12 mouse cellular contexts compared by ENCODE assay signal in the genomic region with DNA sequence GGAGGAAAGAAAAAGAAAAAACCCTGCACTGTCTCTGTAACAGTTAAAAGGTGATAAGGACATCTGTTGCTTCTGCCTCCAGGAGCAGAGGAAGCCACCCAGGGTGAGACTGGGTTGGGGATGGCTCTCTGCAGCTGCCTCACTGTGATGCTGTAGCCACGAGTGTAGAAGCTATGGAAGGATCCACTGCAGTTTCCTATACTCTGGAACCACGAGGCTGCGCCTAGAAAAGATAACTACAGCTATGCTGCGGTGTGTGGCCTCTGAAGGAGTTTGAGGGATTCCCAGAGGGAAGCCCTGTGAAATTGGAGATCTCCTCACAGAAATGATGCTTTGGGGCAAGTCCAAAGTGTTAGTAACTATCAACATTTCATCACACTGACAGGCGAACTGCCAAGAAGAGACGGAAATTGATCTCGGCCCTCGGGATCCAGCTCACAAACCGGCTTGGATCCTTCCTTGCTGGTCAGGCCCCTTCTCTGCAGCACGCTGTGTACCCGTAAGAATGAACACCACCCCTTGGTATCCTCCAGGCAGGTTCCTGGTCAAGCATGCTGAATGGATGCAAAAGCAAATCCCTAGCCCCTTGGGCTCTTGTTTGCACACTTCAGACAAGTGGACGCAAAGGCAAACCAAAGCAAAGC.
DNase-seq lines count a peak whose midpoint lies in the region; ATAC-seq and TF ChIP-seq lines count a peak whose summit lies in the region.
"Had no signal": no experiment of that assay in that cellular context is flagged by ENCODE, and none has a peak within 500 bp of the region (broad histone marks: within the 10 kb centered on the region; RNA-seq: fewer than 3 reads in every experiment).

No protein-coding gene starts in this region.

- no peak overlapping the region for H3K4me3 ChIP-seq in forebrain, embryonic 14.5 days (ENCODE audit: low read depth, low read length)
- H3K4me3 ChIP-seq in forebrain, embryonic 10.5 days, result no peak overlapping the region
- H3K4me3 ChIP-seq in liver, postnatal 0 days (ENCODE audit: low read depth, low read length), result no peak overlapping the region
- H3K4me3 ChIP-seq in liver, embryonic 12.5 days, result no peak overlapping the region
- H3K4me3 ChIP-seq: forebrain, embryonic 12.5 days; megakaryocyte, embryonic 14.5 days had no signal

- no peak for TF ChIP-seq CTCF in liver, postnatal 0 days (IDR thresholded peaks at IDR 0.05; ENCODE audit: low read depth)

- no peak overlapping the region for H3K27ac ChIP-seq in forebrain, embryonic 14.5 days (ENCODE audit: low read depth, low read length)
- H3K27ac ChIP-seq in forebrain, embryonic 10.5 days, result no peak overlapping the region
- H3K27ac ChIP-seq in liver, postnatal 0 days (ENCODE audit: low read depth), result no peak overlapping the region
- no peak overlapping the region for H3K27ac ChIP-seq in liver, embryonic 12.5 days
- H3K27ac ChIP-seq: forebrain, embryonic 12.5 days had no signal

- no peaks in the 10 kb centered on the region for H3K36me3 ChIP-seq in forebrain, embryonic 14.5 days (ENCODE audit: control insufficient read depth, insufficient read depth, low read length)
- no peaks in the 10 kb centered on the region for H3K36me3 ChIP-seq in forebrain, embryonic 10.5 days (replicated peaks)
- no peaks in the 10 kb centered on the region for H3K36me3 ChIP-seq in liver, postnatal 0 days (replicated peaks; ENCODE audit: insufficient read depth, low read length)
- no peaks in the 10 kb centered on the region for H3K36me3 ChIP-seq in liver, embryonic 12.5 days
- H3K36me3 ChIP-seq: forebrain, embryonic 12.5 days had no signal

- 74% methylated on average over 12 of the region's 12 CpGs for WGBS in forebrain, embryonic 14.5 days
- WGBS in forebrain, embryonic 10.5 days, result 80% methylated on average over 12 of the region's 12 CpGs
- 53% methylated on average over 12 of the region's 12 CpGs for WGBS in liver, postnatal 0 days (ENCODE audit: insufficient replicate concordance)
- WGBS in liver, embryonic 12.5 days (ENCODE audit: insufficient replicate concordance), result 55% methylated on average over 12 of the region's 12 CpGs

- H3K27me3 ChIP-seq in forebrain, embryonic 14.5 days (replicated peaks; ENCODE audit: control insufficient read depth, insufficient read depth, low read length), result no peaks in the 10 kb centered on the region
- H3K27me3 ChIP-seq in forebrain, embryonic 10.5 days (ENCODE audit: poor library complexity, severe bottlenecking), result peaks cover 94% of the 10 kb centered on the region
- no peaks in the 10 kb centered on the region for H3K27me3 ChIP-seq in liver, postnatal 0 days (ENCODE audit: insufficient read depth, low read length)
- no peaks in the 10 kb centered on the region for H3K27me3 ChIP-seq in liver, embryonic 12.5 days (replicated peaks)
- H3K27me3 ChIP-seq: CH12.LX; megakaryocyte, embryonic 14.5 days had no signal

- peak; percentile 22 for DNase-seq in forebrain, embryonic 14.5 days (ENCODE audit: low spot score)
- DNase-seq in forebrain, embryonic 10.5 days (ENCODE audit: extremely low spot score, low spot score), result no peak
- peak; percentile 61 for DNase-seq in liver, postnatal 0 days
- peak; percentile 43 to 68 for DNase-seq in gastrocnemius, postnatal 36 days
- DNase-seq in lung, postnatal 4 days, result peak; percentile 61 to 64
- DNase-seq in left cerebral cortex, adult 9 months (ENCODE audit: low spot score in 2 of 2), result no peak
- DNase-seq in frontal cortex, postnatal 36 days (ENCODE audit: low spot score in 2 of 2), result no peak
- DNase-seq: retina, postnatal 1 day had no signal

- no peaks in the 10 kb centered on the region for H3K9me3 ChIP-seq in forebrain, embryonic 14.5 days (replicated peaks; ENCODE audit: control insufficient read depth, low read length)
- peaks cover 8% of the 10 kb centered on the region; the same call in 1 of the 2 replicates for H3K9me3 ChIP-seq in forebrain, embryonic 10.5 days
- H3K9me3 ChIP-seq in liver, postnatal 0 days (ENCODE audit: low read length), result no peaks in the 10 kb centered on the region
- H3K9me3 ChIP-seq in liver, embryonic 12.5 days (replicated peaks), result no peaks in the 10 kb centered on the region

- no peak overlapping the region for H3K4me2 ChIP-seq in forebrain, embryonic 14.5 days (ENCODE audit: low read length)
- no peak overlapping the region for H3K4me2 ChIP-seq in liver, postnatal 0 days (ENCODE audit: low read depth, low read length)
- H3K4me2 ChIP-seq in liver, embryonic 12.5 days, result no peak overlapping the region
- H3K4me2 ChIP-seq: forebrain, embryonic 12.5 days had no signal

- peaks cover 30% of the 10 kb centered on the region for H3K4me1 ChIP-seq in forebrain, embryonic 14.5 days (ENCODE audit: control insufficient read depth, insufficient read depth, low read length)
- peaks cover 31% of the 10 kb centered on the region for H3K4me1 ChIP-seq in forebrain, embryonic 10.5 days
- peaks cover 18% of the 10 kb centered on the region for H3K4me1 ChIP-seq in liver, postnatal 0 days (ENCODE audit: insufficient read depth)
- H3K4me1 ChIP-seq in liver, embryonic 12.5 days, result no peaks in the 10 kb centered on the region
- H3K4me1 ChIP-seq: megakaryocyte, embryonic 14.5 days had no signal

- TF ChIP-seq EP300 in liver, postnatal 0 days (IDR thresholded peaks at IDR 0.05; ENCODE audit: low read depth), result no peak

- no peak overlapping the region for H3K9ac ChIP-seq in forebrain, embryonic 14.5 days (ENCODE audit: low read length)
- no peak overlapping the region for H3K9ac ChIP-seq in liver, postnatal 0 days (replicated peaks)
- no peak overlapping the region for H3K9ac ChIP-seq in liver, embryonic 12.5 days
- H3K9ac ChIP-seq: forebrain, embryonic 12.5 days had no signal

- intact Hi-C loops in gastrocnemius, postnatal 36 days (cut with DNase I), result loop anchor here (5.0 to 10.0 kb wide), 2 partner anchors 154 to 182 kb away; no protein-coding TSS in a partner anchor

- ATAC-seq in forebrain, embryonic 14.5 days, result no peak
- ATAC-seq in liver, postnatal 0 days, result peak; percentile 29; the same call in 1 of the 2 replicates
- no peak for ATAC-seq in liver, embryonic 12.5 days

Comparison
In these comparisons a context has a peak if more than half of its experiments do, and no peak if none do; other contexts are left out.
1. DNase-seq: peak in forebrain, embryonic 14.5 days (single experiment), liver, postnatal 0 days (single experiment), gastrocnemius, postnatal 36 days (2 of 2) and lung, postnatal 4 days (2 of 2); none in forebrain, embryonic 10.5 days (single experiment), left cerebral cortex, adult 9 months (0 of 2) and frontal cortex, postnatal 36 days (0 of 2).